Mouse (Mus musculus): Measurements from ENCODE around the gene Vwf. TPM values are rescaled to one million over a fixed set of nuclear protein-coding genes. Genes with fewer than 3 reads are reported as not detected.

Vwf gene
- polyA plus RNA-seq, 1 experiment from 2014 or later, result 15.9 TPM

Other genes with a start within 250 kb of the Vwf start
- gene Ltbr, start 232.9 kb upstream of the Vwf start, polyA plus RNA-seq (2018), result 54.9 to 70.4 TPM (median 60.9 TPM) in 3 replicates
- gene Scnn1a, start 226.1 kb upstream of the Vwf start, polyA plus RNA-seq (2018), result 0.93 to 1.8 TPM (median 1.3 TPM) in 3 replicates
- gene Tnfrsf1a, start 197.4 kb upstream of the Vwf start, polyA plus RNA-seq (2018), result 140 to 157 TPM (median 155 TPM) in 3 replicates
- not detected in 3 replicates for gene Plekhg6, start 166.0 kb upstream of the Vwf start, polyA plus RNA-seq (2018)
- gene Cd9, start 52.0 kb upstream of the Vwf start, polyA plus RNA-seq (2018), result 296 to 414 TPM (median 359 TPM) in 3 replicates
- not detected in 3 replicates for gene Ano2, start 143.6 kb downstream of the Vwf start, polyA plus RNA-seq (2018)

All from macrophage (primary cell).